Mouse (Mus musculus): ENCODE data around the gene Ssh1.

- TF ChIP-seq HCFC1 (IDR thresholded peaks at IDR 0.05; ENCODE audit: low read depth, low read length) (no peak), MAX (IDR thresholded peaks at IDR 0.05; ENCODE audit: low read length) (no peak), E2F4 (IDR thresholded peaks at IDR 0.05; ENCODE audit: insufficient replicate concordance, low read depth, low read length) (no peak), TCF12 (IDR thresholded peaks at IDR 0.05; ENCODE audit: low read depth, low read length) (no peak), POLR2A (IDR thresholded peaks at IDR 0.05; ENCODE audit: low read depth, low read length) (no peak)
These were observed 9.5 kb downstream of the Ssh1 start for GRCm38 (mm10) chr5:113984025-113984740.

All from CH12.LX (cell line).